Mouse (Mus musculus) kidney, postnatal 36 days (tissue): ENCODE measurements around the gene Mast3.

Experiments used
- DNase-seq, 2 experiments: peaks; one replicate each; pipeline ENCODE4 v3.0.0; 2021 to 2022; ENCODE audit warnings: mixed read lengths in 2 of 2

Mast3 gene

GRCm38 (mm10) chr8:70802786-70803510 lies 1.9 kb downstream of the Mast3 start:
- DNase-seq: no peak

DNA sequence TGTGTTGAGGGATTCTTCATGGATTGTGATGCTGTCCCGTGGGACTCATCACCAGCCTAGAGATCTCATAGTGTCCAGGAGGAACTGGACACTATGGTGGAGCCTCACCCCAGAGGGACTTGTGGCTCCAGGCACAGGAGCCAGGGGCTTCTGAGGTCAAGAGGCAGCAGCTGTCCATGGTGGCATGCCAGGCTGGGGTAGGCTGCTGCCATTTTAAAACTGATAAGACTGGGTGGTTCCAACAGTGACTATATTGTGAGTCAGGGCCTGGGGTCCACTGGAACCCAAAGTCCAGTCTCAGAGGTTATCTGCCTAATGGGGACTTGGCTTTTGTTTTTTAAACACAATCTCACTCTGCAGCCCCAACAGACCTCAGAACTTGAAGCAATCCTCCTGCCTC lies 3.0 kb downstream of the Mast3 start:
- no peak for DNase-seq

GRCm38 (mm10) chr8:70801156-70801555 lies 3.7 kb downstream of the Mast3 start:
- no peak for DNase-seq

GRCm38 (mm10) chr8:70800648-70801047 lies 4.2 kb downstream of the Mast3 start:
- DNase-seq: no peak

DNA sequence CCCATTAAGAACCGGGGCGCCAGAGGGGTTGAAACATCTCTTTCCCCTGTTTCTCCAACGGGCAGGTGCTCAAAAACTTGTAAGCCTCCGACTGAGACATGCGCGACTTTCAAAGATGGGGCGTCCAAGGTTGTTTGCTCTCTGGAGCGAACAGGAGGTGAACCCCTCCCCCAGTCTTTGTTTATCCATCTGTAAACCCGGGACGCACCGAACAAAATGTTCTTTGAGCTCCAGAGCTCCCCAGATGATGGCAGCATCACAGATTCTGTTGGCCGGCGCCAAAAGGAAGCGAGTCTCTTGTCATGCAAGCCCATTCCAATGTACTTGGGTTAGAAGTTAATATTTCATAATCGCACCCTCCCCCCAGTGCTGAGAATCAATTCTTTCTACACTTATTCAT lies 6.6 kb downstream of the Mast3 start:
- DNase-seq: peak; percentile 79 to 89

DNA sequence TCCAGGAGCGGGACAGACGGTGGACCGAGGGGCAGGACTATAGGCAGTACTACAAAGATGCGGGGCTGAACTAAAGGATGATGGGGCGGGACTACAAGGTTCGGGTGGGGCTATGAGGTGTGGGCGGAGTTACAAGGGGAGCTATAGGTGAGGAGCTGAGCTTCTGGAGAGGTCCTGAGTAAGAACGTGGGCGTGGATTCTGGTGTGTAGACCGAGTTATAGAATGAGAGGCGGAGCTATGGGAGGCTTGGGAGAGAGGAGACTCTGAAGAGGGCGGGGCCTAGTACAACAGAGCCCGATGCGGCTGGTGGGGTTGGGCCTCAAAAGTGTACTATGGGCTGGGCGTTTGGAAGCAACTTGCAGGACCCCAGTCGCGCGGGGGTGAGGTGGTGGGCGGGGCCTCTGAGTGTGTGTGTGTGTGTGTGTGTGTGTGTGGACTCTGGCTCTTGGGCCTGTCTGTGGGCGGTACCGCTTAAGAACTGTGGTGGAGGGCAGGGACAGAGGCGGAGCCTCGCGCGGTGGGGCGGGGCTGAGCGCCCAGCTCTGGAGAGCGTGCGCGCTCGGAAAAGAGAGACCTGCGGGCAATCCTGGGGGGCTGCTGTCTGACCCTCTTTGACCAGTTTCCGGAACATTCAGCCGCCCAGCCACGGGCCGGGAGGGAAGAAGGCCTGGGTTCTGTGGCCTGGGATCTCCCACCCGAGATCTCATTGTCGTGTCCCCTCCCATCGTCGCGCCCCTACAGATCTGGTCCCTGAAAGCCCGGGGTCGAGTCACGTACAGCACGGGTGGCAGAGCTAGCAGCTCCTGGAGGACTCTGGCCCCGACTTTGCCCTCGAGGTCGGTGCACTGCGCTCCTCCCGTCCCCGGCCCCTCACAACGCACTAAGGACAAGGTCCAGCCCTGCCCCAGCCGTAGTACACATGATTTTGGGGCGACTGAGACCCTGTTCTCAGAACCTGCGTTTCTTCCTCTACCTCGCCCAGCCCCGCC lies 7.5 kb downstream of the Mast3 start:
- peak; percentile 93 to 94 for DNase-seq

DNA sequence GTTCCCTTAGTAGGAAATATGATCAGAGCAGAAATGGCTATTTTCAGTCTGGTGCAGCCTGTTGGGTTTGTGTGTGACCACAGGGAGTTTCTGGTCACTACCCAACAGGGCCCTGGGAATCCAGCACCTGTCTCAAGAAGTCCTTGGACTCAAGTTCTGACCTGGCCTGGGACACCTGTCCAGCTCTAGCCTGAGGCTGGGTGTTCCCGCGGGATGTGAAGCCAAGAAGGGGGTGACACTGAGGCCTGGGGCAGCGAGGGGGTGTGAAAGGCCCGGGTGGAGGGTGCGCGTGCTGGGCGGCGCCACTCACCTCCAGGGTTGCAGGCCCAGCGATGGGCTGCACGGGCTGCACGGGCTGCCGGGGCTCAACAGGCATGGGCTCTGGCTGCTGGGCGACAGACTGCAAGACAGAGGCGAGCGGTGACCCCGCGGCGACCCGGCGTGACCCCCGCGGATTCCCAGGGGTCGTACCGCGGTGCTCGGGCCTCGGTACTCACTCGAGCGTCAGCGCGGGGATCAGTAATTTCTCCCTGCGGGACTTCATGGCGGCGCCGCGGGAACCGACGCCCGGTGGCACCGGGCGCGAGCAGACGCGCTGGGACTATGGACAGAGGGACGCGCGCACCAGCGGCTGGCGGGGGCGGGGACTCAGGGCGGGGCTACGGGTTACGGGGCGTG lies 8.3 kb downstream of the Mast3 start:
- DNase-seq: peak in 1 of 2 experiments; percentile 92

GRCm38 (mm10) chr8:70795370-70795769 lies 9.5 kb downstream of the Mast3 start:
- no peak for DNase-seq

DNA sequence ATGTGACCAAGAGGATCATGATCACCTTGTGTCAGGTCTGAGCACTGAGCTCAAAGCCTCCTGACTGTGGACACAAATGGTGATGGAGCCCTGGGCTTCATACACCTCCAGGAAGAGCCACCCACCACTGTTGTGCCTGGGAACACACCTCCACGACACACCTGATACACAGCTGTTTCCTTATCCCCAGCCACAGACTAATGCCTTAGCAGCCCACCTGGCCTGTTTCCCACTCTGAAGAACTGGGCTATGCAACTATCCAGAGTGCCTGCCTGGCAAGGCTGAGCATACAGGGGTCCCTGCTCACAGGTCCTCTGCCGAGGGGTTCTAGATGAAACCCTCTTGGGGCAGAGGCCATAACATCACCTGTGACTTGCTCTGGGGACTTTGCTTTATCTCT lies 10.6 kb downstream of the Mast3 start:
- DNase-seq: no peak

DNA sequence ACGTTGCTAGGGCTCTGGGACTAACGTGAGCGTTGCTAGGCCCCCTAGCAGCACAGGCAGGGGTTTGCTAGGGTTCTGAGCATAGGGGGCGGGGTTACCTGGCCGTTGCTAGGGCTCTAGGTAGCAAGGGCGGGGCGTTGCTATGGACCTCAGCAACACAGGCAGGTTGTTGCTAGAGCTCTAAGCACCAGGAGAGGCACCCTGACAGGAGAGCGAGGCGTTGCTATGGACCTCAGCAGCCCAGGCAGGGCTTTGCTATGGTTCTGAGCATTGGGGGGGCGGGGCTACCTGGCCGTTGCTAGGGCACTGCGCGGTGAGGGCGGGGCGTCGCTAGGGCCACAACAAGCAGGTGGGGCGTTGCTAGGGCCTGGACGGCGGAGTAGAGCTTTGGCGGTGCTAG lies 12.2 kb downstream of the Mast3 start:
- peak; percentile 93 to 94 for DNase-seq

GRCm38 (mm10) chr8:70791975-70792691 lies 12.7 kb downstream of the Mast3 start:
- DNase-seq: peak; percentile 98 to 99

DNA sequence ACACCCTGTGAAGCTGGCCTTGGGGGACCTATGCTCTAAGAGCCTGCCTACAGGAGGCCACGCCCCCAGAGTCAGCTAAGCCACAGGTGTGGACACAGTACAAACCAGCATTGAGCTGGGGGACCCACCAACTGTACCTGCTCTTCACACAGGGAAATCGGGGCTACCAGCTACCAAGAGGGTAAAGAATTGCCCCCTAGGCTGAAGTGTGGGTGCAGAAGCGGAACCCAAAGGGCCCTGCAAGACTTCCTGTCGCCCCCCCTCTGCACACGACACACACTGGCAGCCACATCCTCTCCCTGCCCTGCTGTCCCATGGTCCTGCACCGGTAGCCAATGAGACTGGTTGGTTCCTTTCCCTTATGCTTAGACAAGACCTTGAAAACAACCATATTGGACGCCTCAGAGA lies 13.6 kb downstream of the Mast3 start:
- DNase-seq: peak in 1 of 2 experiments; percentile 51

DNA sequence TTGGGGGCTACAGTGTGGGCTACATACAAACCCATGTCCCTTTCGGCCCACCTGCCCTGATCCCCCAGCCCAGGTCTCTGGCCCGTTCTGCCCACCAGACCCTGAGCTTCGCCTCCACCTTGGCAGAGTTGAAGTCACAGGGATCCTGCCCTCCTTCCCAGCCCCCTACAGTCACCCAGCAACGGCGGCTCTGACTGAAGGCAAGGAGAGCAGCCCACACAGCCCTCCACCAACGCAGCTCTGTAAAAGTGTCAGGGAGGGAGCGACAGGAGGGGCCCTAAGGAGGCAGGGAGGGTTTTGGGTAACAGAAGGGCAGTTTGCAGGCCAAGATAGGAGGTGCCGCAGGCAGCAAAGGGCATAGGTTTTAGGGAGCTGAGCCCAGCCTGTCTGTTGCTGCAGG lies 14.0 kb downstream of the Mast3 start:
- no peak for DNase-seq

DNA sequence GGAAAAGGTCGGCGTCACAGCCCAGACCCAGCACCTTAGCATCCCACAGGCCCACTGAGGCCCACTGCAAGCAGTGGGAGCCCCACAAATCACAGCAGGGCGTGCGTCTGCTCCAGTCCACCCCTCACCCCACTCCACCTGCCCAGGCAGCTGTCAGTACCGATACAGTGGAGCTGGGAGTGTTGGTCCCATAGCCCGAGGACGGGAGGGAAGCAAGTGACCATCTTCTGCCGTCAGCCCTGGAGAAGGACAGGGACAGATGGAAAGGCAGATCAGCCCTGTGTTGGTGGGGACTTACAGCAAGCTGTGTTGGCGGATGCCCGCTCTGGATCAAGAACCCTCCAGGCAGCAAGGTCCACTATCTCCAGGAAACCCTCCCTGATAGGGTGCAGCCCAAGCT lies 15.8 kb downstream of the Mast3 start:
- DNase-seq: no peak

- DNase-seq: peak in 1 of 2 experiments; percentile 65
Observed at GRCm38 (mm10) chr8:70787941-70788667, 16.8 kb downstream of the Mast3 start.

- no peak for DNase-seq
Observed at GRCm38 (mm10) chr8:70787051-70787445, 17.8 kb downstream of the Mast3 start.

DNA sequence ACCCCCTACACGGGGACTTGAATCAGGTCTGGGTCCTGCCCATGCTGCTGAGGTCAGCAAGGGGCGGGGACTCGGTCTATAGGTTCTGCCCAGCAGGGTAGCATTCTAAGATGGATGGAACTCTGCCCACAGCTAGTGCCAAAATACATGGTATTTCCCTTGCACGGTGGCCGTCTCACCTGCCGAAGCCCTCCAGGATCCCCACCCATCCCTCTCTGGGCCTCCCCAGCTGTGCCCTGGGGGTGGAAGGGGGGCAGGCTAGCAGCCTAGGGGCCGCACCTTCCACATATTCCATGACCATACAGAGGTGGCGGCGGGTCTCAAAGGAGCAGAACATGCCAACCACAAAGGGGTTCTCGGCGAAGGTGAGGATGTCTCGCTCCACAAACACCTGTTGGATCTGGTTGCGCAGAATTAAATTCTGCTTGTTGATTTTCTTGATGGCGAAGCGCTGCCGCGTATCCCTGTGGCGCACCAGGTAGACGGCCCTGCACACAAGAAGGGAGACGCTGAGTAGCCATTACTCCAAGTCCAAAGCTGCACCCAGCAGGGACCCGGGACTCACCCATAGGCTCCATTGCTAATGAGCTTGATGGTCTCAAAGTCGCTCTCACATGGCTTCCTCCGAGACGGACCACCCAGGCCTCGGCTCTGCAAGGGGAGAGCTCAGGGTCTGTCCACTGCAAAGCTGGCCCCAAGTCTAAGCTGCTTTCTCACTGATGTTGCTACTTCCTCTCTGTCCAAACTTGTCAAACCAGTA lies 18.4 kb downstream of the Mast3 start:
- DNase-seq: no peak

DNA sequence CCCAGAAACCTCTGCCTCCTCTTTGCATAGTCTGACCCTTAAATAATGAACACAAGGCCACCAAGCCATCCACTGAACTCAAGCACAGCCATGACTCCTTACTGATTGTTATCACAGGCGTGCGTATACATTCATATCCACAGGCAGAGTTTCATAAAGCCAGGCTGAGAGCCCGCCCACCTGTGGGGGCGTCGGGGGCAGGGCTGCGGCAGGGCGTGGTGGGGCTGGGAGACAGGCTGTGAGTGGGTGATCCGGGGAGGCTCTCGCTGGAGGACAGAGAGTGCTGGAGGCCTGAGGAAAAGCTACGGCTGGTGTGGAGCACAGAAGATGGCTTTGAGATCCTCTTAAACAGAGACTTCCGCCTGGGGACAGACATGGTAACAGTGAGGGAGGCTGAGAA lies 24.8 kb downstream of the Mast3 start:
- no peak for DNase-seq

DNA sequence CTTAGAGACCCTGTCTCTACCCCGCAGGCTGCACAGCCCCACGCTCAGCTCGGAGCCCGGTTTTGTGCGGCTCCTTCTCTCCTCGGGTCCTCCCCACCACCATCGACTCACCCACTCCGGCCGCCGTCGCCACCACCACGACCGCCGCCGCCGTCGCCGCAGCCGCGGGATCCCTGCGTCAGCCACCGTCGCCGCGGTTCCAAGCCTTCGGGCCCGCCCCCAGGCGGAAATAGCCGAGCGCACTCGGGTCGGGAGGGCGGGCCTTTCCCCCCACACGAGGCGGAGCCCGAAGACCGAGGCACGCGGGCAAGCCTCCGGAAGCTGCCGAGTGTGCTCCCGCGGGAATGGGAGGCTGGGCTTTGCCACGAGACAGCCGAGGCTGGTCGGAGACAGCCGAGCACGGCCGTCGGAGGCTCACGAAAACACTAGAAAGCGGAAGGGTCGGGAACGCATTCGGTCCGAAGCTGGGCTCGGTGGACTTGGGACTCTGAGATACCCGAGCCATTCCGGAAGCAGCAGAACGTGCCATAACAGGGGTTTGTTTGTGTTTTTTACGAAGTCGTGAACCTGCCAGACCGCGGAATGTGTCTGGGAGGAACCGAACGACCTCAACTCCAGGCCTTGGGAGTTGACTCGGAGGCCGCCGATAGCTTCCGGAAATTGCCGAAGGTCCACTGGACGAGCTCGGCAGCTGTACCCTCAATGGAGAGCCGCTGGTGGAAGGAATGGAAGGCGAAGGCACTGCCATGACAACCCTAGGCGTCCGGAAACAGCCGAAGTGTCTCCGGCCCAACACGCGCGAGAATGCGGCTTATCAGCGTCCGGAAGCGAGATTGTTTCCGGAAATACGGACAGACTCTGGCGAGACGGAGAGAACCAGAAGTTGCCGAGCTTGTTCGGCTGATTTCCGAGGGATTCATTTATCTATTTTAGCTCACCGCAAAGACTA lies 28.1 kb downstream of the Mast3 start, which contains the start of gene Pik3r2:
Pik3r2 (minus strand) TSS at position 218 of the 949 bp plus-strand sequence.
- peak; percentile 97 to 98 for DNase-seq
